Mouse (Mus musculus): ENCODE data around the gene Rap2a.

Rap2a gene

GRCm38 (mm10) chr14:120542976-120543375 is 64.7 kb downstream of the Rap2a start:
- no peak for DNase-seq (ENCODE audit: low spot score)

- no peak for DNase-seq (ENCODE audit: low spot score)
These were observed 65.6 kb downstream of the Rap2a start for GRCm38 (mm10) chr14:120543846-120544245.

- DNase-seq (ENCODE audit: low spot score): no peak
These were observed 66.3 kb downstream of the Rap2a start for GRCm38 (mm10) chr14:120544495-120544894.

- no peak for DNase-seq (ENCODE audit: low spot score)
These were observed 66.7 kb downstream of the Rap2a start for GRCm38 (mm10) chr14:120544946-120545345.
